Mouse (Mus musculus): ENCODE measurements around the gene Gm17727.
"Not testable (repeated sequence)": the region's sequence is repeated elsewhere in the genome, so short reads cannot be mapped to it uniquely, and the experiment has no call there.

The Gm17727 gene

DNA sequence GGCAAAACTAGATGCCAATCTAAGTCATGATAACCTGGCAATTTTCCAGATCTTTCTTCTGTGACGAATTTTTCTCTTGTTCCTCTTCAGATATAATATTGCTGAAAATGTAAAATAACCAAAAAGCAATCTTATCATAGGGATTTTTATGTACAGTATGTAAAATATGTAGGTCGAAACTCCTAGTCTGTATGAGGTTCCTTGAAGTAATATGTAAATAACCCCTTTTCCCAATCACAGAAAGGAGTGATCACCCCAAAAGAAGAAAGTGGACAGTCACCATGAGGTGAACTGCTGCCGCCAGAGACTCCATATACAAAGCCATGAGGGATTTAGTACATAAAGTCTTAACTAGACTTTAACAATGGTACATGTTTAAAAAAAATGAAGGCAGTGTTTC, at the start of gene Gm17727:
Gm17727 (minus strand) TSS at position 101 of the 400 bp plus-strand sequence.
- no peak for DNase-seq

DNA sequence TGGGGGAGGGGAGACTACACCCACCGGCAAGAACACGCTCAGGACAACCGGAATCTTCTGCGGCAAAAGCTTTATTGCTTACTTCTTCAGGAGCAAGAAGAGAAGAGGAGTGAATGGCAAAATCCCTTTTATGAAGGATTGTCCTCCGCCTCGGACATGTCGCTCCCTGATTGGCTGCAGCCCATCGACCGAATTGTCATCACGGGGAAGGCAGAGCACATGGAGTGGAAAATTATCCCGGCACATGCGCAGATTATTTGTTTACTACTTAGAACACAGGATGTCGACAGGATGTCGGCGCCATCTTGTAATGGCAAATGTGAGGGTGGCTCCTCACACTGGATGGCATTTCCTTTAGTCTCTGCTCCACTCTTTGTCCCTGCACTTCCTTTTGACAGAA, 40.0 kb upstream of the Gm17727 start:
- DNase-seq, result not testable (repeated sequence)

DNA sequence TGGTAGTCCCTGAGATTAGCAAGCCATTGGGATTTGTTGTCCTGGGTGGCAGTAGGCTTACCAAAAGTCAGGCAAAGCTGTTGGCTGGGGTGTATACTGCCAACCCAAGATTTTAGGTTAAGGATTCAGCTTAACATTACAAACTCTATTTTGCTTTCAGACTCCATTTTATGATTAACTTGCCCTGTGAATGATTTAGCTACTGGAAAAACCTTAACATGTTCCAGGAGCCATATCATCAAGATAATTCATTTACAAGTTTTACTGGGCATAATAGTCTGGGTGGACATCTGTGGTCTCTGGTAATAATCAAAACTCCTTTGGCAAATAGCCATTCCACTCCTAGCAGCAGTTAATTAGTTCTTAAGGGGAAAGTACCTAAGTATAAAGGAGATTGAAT, 20.2 kb upstream of the Gm17727 start:
- DNase-seq, result no peak

DNA sequence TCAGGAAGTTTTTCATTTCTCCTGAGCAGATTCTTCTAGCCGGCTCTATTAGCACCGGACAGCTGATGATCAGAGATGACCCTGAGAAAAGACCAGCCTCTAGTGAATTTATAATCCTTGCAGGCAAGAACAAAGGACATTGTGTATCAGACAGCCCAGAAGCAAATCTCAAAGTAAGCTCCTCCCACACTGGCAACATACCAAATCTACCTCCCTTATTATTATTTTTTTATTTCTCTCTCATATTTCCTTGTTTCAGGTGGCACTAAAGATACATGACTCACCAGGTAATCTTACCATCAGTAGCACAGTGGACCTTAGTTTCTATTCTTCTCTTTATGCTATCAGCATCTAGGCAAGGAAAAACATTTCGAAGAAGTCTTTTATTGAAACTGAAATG, 12.1 kb upstream of the Gm17727 start, which contains the start of the genes Gm27235 and D730048I06Rik:
Gm27235 (minus strand) TSS at position 101 of the 400 bp plus-strand sequence.
D730048I06Rik (minus strand) TSS at position 112 of the 400 bp plus-strand sequence.
- DNase-seq, result no peak

GRCm38 (mm10) chr9:35756843-35757242, 21.1 kb downstream of the Gm17727 start:
- no peak for DNase-seq

DNA sequence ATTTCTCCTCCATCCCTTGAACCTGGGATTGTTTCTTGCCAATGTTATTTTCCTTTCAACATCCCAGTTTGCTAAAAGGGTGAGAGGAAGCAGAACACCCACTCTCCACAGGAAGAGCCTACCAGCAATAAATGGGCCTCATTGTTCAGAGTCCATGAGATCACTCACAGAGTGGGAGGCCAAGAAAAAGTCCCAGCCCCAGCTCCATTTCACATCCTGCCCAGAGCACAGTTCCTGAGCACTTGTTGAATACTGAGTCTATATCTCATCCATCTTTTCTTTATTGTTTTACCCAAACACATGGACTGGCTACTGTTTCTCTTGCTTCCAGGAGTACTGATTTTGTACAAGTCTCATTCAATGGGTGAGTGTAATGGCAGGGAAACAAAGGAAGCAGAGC, 37.2 kb downstream of the Gm17727 start, which contains the start of gene Gm17677:
Gm17677 (plus strand) TSS at position 301 of the 400 bp plus-strand sequence.
- DNase-seq, result no peak

Measured in embryo, embryonic 11 days (tissue).